Mouse (Mus musculus): Measurements from ENCODE around the gene Gm38392.

DNA sequence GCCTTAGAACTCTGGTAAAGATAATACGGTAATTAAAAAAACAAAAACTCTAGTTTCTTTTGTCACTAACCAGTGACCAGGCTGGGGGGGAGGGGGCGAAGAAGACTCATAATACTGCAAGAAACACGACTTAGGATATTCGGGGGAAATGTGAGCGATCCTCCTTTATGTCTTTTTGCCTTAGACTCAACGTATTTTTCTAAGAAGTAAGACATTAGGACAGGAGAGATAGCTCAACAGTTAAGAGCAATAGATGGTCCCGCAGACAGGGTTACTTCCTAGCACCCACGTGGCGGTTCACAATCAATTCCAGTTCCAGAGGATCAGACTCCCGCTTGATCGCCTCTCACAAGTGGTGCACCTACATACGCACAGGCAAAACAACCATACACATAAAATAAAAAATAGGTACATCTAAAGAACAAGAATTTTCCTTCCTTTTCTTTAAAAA is 9.1 kb upstream of the Gm38392 start:
- no peak for TF ChIP-seq POLR2A (IDR thresholded peaks at IDR 0.05; ENCODE audit: borderline replicate concordance, insufficient read depth, low read length)
- no peak for TF ChIP-seq CTCF (IDR thresholded peaks at IDR 0.05; ENCODE audit: borderline replicate concordance, insufficient read depth, low read depth, low read length)

Measured in cerebellum, adult 2 months (tissue).